Mouse (Mus musculus): ENCODE results near the gene 1110065P20Rik. TPM values are rescaled to one million over a fixed set of nuclear protein-coding genes. Genes with fewer than 3 reads are reported as not detected.

1110065P20Rik gene
- polyA plus RNA-seq, 1 experiment from 2014 or later: 64.4 TPM

- peak within 1 kb of the TSS; percentile 76 for H3K4me2 ChIP-seq (ENCODE audit: low read depth, low read length)
These were observed 609 bp downstream of the 1110065P20Rik start, which contains the start of gene Yrdc for GRCm38 (mm10) chr4:124850261-124850913. Gene Yrdc (plus strand): TSS chr4:124850679.

GRCm38 (mm10) chr4:124849631-124850260, 1.2 kb downstream of the 1110065P20Rik start:
- Histone ChIP-seq H3K9ac (ENCODE audit: low read depth, low read length) (peak overlapping the region; percentile 91), H3K4me1 (ENCODE audit: control insufficient read depth, insufficient read depth, low read length) (peaks cover 15% of the 10 kb centered on the region), H3K4me2 (ENCODE audit: low read depth, low read length) (peak overlapping the region; percentile 76), H3K27ac (replicated peaks; ENCODE audit: low read depth, low read length) (peak overlapping the region; percentile 94), H3K9me3 (ENCODE audit: control insufficient read depth, low read length) (no peaks in the 10 kb centered on the region), H3K27me3 (replicated peaks; ENCODE audit: control insufficient read depth, insufficient read depth, low read length) (no peaks in the 10 kb centered on the region), H3K4me3 (ENCODE audit: low read depth, low read length) (peak overlapping the region; percentile 94), H3K36me3 (ENCODE audit: control insufficient read depth, insufficient read depth, low read length) (peaks cover 40% of the 10 kb centered on the region)
- WGBS: 0% methylated on average over 22 of the region's 24 CpGs
- DNase-seq (ENCODE audit: low spot score) (peak; percentile 76), ATAC-seq (ENCODE audit: low read depth) (peak; percentile 20)

More at GRCm38 (mm10) chr4:124850261-124850913, 609 bp downstream of the 1110065P20Rik start, which contains the start of gene Yrdc:
- H3K27ac ChIP-seq (replicated peaks; ENCODE audit: low read depth, low read length): peak within 1 kb of the TSS; percentile 94
- peaks cover 40% of the 10 kb centered on the region for H3K36me3 ChIP-seq (ENCODE audit: control insufficient read depth, insufficient read depth, low read length)
- H3K4me1 ChIP-seq (ENCODE audit: control insufficient read depth, insufficient read depth, low read length): peaks cover 15% of the 10 kb centered on the region
- DNase-seq (ENCODE audit: low spot score) (peak; percentile 97), ATAC-seq (ENCODE audit: low read depth) (peak; percentile 95)
- H3K9me3 ChIP-seq (ENCODE audit: control insufficient read depth, low read length): no peaks in the 10 kb centered on the region
- no peaks in the 10 kb centered on the region for H3K27me3 ChIP-seq (replicated peaks; ENCODE audit: control insufficient read depth, insufficient read depth, low read length)
- peak within 1 kb of the TSS; percentile 94 for H3K4me3 ChIP-seq (ENCODE audit: low read depth, low read length)
- peak within 1 kb of the TSS; percentile 91 for H3K9ac ChIP-seq (ENCODE audit: low read depth, low read length)
- 0% methylated on average over 7 of the region's 90 CpGs for WGBS

GRCm38 (mm10) chr4:124847573-124847972, 3.4 kb downstream of the 1110065P20Rik start:
- peak; percentile 76 for DNase-seq (ENCODE audit: low spot score)
- peaks cover 15% of the 10 kb centered on the region for H3K4me1 ChIP-seq (ENCODE audit: control insufficient read depth, insufficient read depth, low read length)
- 9% methylated on average over 8 of the region's 8 CpGs for WGBS

GRCm38 (mm10) chr4:124843493-124843892, 7.5 kb downstream of the 1110065P20Rik start:
- Histone ChIP-seq H3K9me3 (ENCODE audit: control insufficient read depth, low read length) (no peaks in the 10 kb centered on the region), H3K27me3 (replicated peaks; ENCODE audit: control insufficient read depth, insufficient read depth, low read length) (no peaks in the 10 kb centered on the region), H3K4me2 (ENCODE audit: low read depth, low read length) (no peak overlapping the region), H3K36me3 (ENCODE audit: control insufficient read depth, insufficient read depth, low read length) (peaks cover 62% of the 10 kb centered on the region), H3K4me3 (ENCODE audit: low read depth, low read length) (no peak overlapping the region), H3K9ac (ENCODE audit: low read depth, low read length) (no peak overlapping the region), H3K4me1 (ENCODE audit: control insufficient read depth, insufficient read depth, low read length) (no peaks in the 10 kb centered on the region), H3K27ac (replicated peaks; ENCODE audit: low read depth, low read length) (no peak overlapping the region)
- ATAC-seq (ENCODE audit: low read depth) (peak; percentile 62; the same call in 1 of the 2 replicates), DNase-seq (ENCODE audit: low spot score) (no peak)
- 62% methylated on average over 11 of the region's 11 CpGs for WGBS

More at GRCm38 (mm10) chr4:124847573-124847972, 3.4 kb downstream of the 1110065P20Rik start:
- Histone ChIP-seq H3K27me3 (replicated peaks; ENCODE audit: control insufficient read depth, insufficient read depth, low read length) (no peaks in the 10 kb centered on the region), H3K36me3 (ENCODE audit: control insufficient read depth, insufficient read depth, low read length) (peaks cover 37% of the 10 kb centered on the region), H3K27ac (replicated peaks; ENCODE audit: low read depth, low read length) (no peak overlapping the region), H3K4me3 (ENCODE audit: low read depth, low read length) (no peak overlapping the region), H3K9ac (ENCODE audit: low read depth, low read length) (no peak overlapping the region), H3K9me3 (ENCODE audit: control insufficient read depth, low read length) (no peaks in the 10 kb centered on the region), H3K4me2 (ENCODE audit: low read depth, low read length) (no peak overlapping the region)
- ATAC-seq (ENCODE audit: low read depth): no peak

- Histone ChIP-seq H3K36me3 (ENCODE audit: control insufficient read depth, insufficient read depth, low read length) (peaks cover 69% of the 10 kb centered on the region), H3K4me3 (ENCODE audit: low read depth, low read length) (no peak overlapping the region), H3K4me2 (ENCODE audit: low read depth, low read length) (no peak overlapping the region), H3K4me1 (ENCODE audit: control insufficient read depth, insufficient read depth, low read length) (no peaks in the 10 kb centered on the region), H3K27ac (replicated peaks; ENCODE audit: low read depth, low read length) (no peak overlapping the region), H3K9me3 (ENCODE audit: control insufficient read depth, low read length) (no peaks in the 10 kb centered on the region), H3K9ac (ENCODE audit: low read depth, low read length) (no peak overlapping the region), H3K27me3 (replicated peaks; ENCODE audit: control insufficient read depth, insufficient read depth, low read length) (no peaks in the 10 kb centered on the region)
- no peak for DNase-seq (ENCODE audit: low spot score)
- WGBS: 90% methylated on average over 1 of the region's 1 CpGs
- ATAC-seq (ENCODE audit: low read depth): no peak
These were observed 10.0 kb downstream of the 1110065P20Rik start for GRCm38 (mm10) chr4:124840998-124841397.

- Histone ChIP-seq H3K9ac (ENCODE audit: low read depth, low read length) (no peak overlapping the region), H3K27ac (replicated peaks; ENCODE audit: low read depth, low read length) (no peak overlapping the region), H3K27me3 (replicated peaks; ENCODE audit: control insufficient read depth, insufficient read depth, low read length) (no peaks in the 10 kb centered on the region), H3K4me3 (ENCODE audit: low read depth, low read length) (no peak overlapping the region), H3K4me1 (ENCODE audit: control insufficient read depth, insufficient read depth, low read length) (no peaks in the 10 kb centered on the region), H3K9me3 (ENCODE audit: control insufficient read depth, low read length) (no peaks in the 10 kb centered on the region), H3K36me3 (ENCODE audit: control insufficient read depth, insufficient read depth, low read length) (peaks cover 65% of the 10 kb centered on the region), H3K4me2 (ENCODE audit: low read depth, low read length) (no peak overlapping the region)
- DNase-seq (ENCODE audit: low spot score) (no peak), ATAC-seq (ENCODE audit: low read depth) (no peak)
- WGBS: 91% methylated on average over 14 of the region's 14 CpGs
These were observed 12.8 kb downstream of the 1110065P20Rik start for GRCm38 (mm10) chr4:124838035-124838700.

- WGBS: 92% methylated on average over 10 of the region's 10 CpGs
- H3K4me2 ChIP-seq (ENCODE audit: low read depth, low read length): no peak overlapping the region
- DNase-seq (ENCODE audit: low spot score): no peak
These were observed 18.2 kb downstream of the 1110065P20Rik start for GRCm38 (mm10) chr4:124832796-124833195.

GRCm38 (mm10) chr4:124829671-124830070, 21.3 kb downstream of the 1110065P20Rik start:
- Histone ChIP-seq H3K27me3 (replicated peaks; ENCODE audit: control insufficient read depth, insufficient read depth, low read length) (no peaks in the 10 kb centered on the region), H3K9ac (ENCODE audit: low read depth, low read length) (no peak overlapping the region), H3K9me3 (ENCODE audit: control insufficient read depth, low read length) (no peaks in the 10 kb centered on the region), H3K27ac (replicated peaks; ENCODE audit: low read depth, low read length) (no peak overlapping the region), H3K4me3 (ENCODE audit: low read depth, low read length) (no peak overlapping the region), H3K4me2 (ENCODE audit: low read depth, low read length) (no peak overlapping the region), H3K36me3 (ENCODE audit: control insufficient read depth, insufficient read depth, low read length) (peaks cover 80% of the 10 kb centered on the region), H3K4me1 (ENCODE audit: control insufficient read depth, insufficient read depth, low read length) (no peaks in the 10 kb centered on the region)
- ATAC-seq (ENCODE audit: low read depth) (no peak), DNase-seq (ENCODE audit: low spot score) (no peak)
- 78% methylated on average over 5 of the region's 5 CpGs for WGBS

More at GRCm38 (mm10) chr4:124832796-124833195, 18.2 kb downstream of the 1110065P20Rik start:
- Histone ChIP-seq H3K4me1 (ENCODE audit: control insufficient read depth, insufficient read depth, low read length) (no peaks in the 10 kb centered on the region), H3K9ac (ENCODE audit: low read depth, low read length) (no peak overlapping the region), H3K9me3 (ENCODE audit: control insufficient read depth, low read length) (no peaks in the 10 kb centered on the region), H3K36me3 (ENCODE audit: control insufficient read depth, insufficient read depth, low read length) (peaks cover 65% of the 10 kb centered on the region), H3K4me3 (ENCODE audit: low read depth, low read length) (no peak overlapping the region), H3K27me3 (replicated peaks; ENCODE audit: control insufficient read depth, insufficient read depth, low read length) (no peaks in the 10 kb centered on the region), H3K27ac (replicated peaks; ENCODE audit: low read depth, low read length) (no peak overlapping the region)
- no peak for ATAC-seq (ENCODE audit: low read depth)
